Mouse (Mus musculus) cortical plate, adult 2 months (tissue): ENCODE data around the gene Rab31.

Experiments used
- CTCF ChIP-seq: fragments of 200-500 bp; IDR thresholded peaks from 2 replicates; pipeline ENCODE4 v1.5.1; 2011; ENCODE audit warnings: mild to moderate bottlenecking, control low read depth, low read length; ENCODE audit not compliant: insufficient read depth; ENCODE audit errors: extremely low read depth
- POLR2A ChIP-seq: fragments of 200-500 bp; IDR thresholded peaks from 2 replicates; pipeline ENCODE4 v1.6.1; 2011; ENCODE audit warnings: mild to moderate bottlenecking, low read length, control low read depth; ENCODE audit not compliant: insufficient read depth; ENCODE audit errors: extremely low read depth

GRCm38 (mm10) chr17:65753130-65753529 lies 19.4 kb downstream of the Rab31 start:
- TF ChIP-seq CTCF: no peak
- TF ChIP-seq POLR2A: no peak
